Mouse (Mus musculus) lung, embryonic 16.5 days (tissue): ENCODE data around the gene Skor1. TPM values are rescaled to one million over a fixed set of nuclear protein-coding genes. Genes with fewer than 3 reads are reported as not detected.

Experiments used
- ATAC-seq: fragments of 200-750 bp; cut with Nextera tagmentation; 2 replicates; pipeline ENCODE4 v1.8.0; 2017; ENCODE audit warnings: low read depth, mild to moderate bottlenecking, moderate library complexity
- H3K27ac ChIP-seq: fragments of 300-500 bp; sonication (generic); 2 replicates; pipeline ENCODE4 v1.5.1; 2014; ENCODE audit warnings: mild to moderate bottlenecking, control low read depth, low read length
- H3K27me3 ChIP-seq: fragments of 300-500 bp; sonication (generic); 2 replicates; pipeline ENCODE4 v1.6.1; 2014; ENCODE audit warnings: low read depth, low read length, mixed read lengths; ENCODE audit not compliant: control insufficient read depth, insufficient read depth
- H3K36me3 ChIP-seq: fragments of 300-500 bp; sonication (generic); 2 replicates; pipeline ENCODE4 v1.6.1; 2014; ENCODE audit warnings: low read length; ENCODE audit not compliant: control insufficient read depth, insufficient read depth
- H3K4me1 ChIP-seq: fragments of 300-500 bp; sonication (generic); replicated peaks from 2 replicates; pipeline ENCODE4 v1.6.1; 2014; ENCODE audit warnings: low read length, mixed read lengths; ENCODE audit not compliant: control insufficient read depth, insufficient read depth
- H3K4me2 ChIP-seq: fragments of 300-500 bp; sonication (generic); 2 replicates; pipeline ENCODE4 v1.6.1; 2014; ENCODE audit warnings: low read depth, low read length, control low read depth
- H3K4me3 ChIP-seq: fragments of 300-500 bp; sonication (generic); 2 replicates; pipeline ENCODE4 v1.5.1; 2014; ENCODE audit warnings: mild to moderate bottlenecking, low read length, control low read depth
- H3K9ac ChIP-seq: fragments of 300-500 bp; sonication (generic); 2 replicates; pipeline ENCODE4 v1.6.1; 2014; ENCODE audit warnings: low read length, control low read depth
- H3K9me3 ChIP-seq: fragments of 300-500 bp; sonication (generic); 2 replicates; pipeline ENCODE4 v1.6.1; 2016; ENCODE audit warnings: low read length; ENCODE audit not compliant: control insufficient read depth
- WGBS: fragments of 180-500 bp; shearing (Covaris S2); extraction: QIAGEN DNeasy Blood & Tissue Kit; methylation state at CpG from one replicate; pipeline ENCODE4 v1.1.7; 2014; 5-methylcytosine and 5-hydroxymethylcytosine counted together
- polyA plus RNA-seq: library from polyadenylated mRNA; unstranded; fragments of >200 nt; fragmentation: Nextera tagmentation; extraction: Ambion mirVana; gene quantifications from 2 replicates; pipeline ENCODE4 v1.2.1, GENCODE M21; 2015

The Skor1 gene
- polyA plus RNA-seq, 1 experiment from 2014 or later = not detected

GRCm38 (mm10) chr9:63089141-63089540 lies 59.6 kb downstream of the Skor1 start:
- WGBS = 85% methylated on average over 4 of the region's 4 CpGs
- Histone ChIP-seq H3K9ac (no peak overlapping the region), H3K36me3 (no peaks in the 10 kb centered on the region), H3K4me1 (peaks cover 16% of the 10 kb centered on the region), H3K4me3 (no peak overlapping the region), H3K4me2 (no peak overlapping the region), H3K27ac (no peak overlapping the region), H3K9me3 (no peaks in the 10 kb centered on the region), H3K27me3 (no peaks in the 10 kb centered on the region)
- ATAC-seq = no peak

Other genes starting within 250 kb of the Skor1 start
- gene Pias1, start 161.0 kb downstream of the Skor1 start, polyA plus RNA-seq = 88.7 and 91.8 TPM in 2 replicates
- 27.3 and 28.3 TPM in 2 replicates for gene Map2k5, start 228.9 kb upstream of the Skor1 start, polyA plus RNA-seq